In the genomic region with DNA sequence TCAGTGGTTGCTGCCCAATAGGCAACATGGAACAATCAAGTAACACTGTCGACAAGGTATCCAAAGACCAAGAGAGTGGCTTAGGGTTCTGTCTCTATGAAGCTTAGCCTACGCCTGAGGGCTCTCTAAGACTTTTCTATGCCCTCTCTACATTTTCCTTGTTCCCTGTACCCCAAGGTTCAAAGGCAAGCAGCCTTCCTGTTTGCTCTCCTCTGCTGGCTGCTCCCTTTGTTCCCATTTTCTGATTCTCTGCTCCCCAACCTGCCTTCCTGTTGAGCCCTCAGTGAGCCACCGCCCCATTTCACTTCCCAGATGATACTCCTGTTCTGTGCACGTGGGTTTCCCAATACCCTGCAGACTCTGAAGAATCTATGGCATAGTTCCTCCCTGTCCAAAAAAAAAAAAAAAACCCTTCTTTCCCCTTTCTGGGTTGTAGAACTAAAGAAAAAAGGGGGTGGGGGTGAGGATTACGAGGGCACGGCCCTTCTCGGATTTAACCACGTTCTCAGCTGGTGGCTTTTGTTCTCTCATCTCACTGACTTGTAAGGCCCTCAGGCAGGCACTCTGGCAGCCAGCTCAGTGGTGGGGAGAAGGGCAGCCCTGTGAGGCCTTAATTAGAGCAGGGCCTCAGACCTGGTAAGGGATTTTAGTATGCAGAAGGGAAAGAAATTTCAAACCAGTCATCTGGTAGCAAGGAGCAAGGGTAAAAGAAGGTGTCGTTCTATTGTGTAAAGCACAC, we compare ENCODE assay signal across 8 mouse cellular contexts. TPM values are rescaled to one million over a fixed set of nuclear protein-coding genes. Genes with fewer than 3 reads are reported as not detected.
DNase-seq lines count a peak whose midpoint lies in the region; ATAC-seq and TF ChIP-seq lines count a peak whose summit lies in the region.

No protein-coding gene starts in this region.

- H3K27ac ChIP-seq in layer of hippocampus, adult 2 months, result peak overlapping the region; percentile 89
- H3K27ac ChIP-seq in hindbrain, embryonic 14.5 days, result peak overlapping the region; percentile 80
- peak overlapping the region; percentile 25; the same call in 1 of the 2 replicates for H3K27ac ChIP-seq in olfactory bulb, adult 2 months (ENCODE audit: insufficient read depth, low read depth, low read length)

- ATAC-seq in hindbrain, embryonic 14.5 days (ENCODE audit: low FRiP score), result peak; percentile 52; the same call in 1 of the 2 replicates

- H3K4me3 ChIP-seq in layer of hippocampus, adult 2 months, result peak overlapping the region; percentile 11; the same call in 1 of the 2 replicates
- H3K4me3 ChIP-seq in hindbrain, embryonic 14.5 days (replicated peaks; ENCODE audit: low read length), result no peak overlapping the region
- no peak overlapping the region for H3K4me3 ChIP-seq in olfactory bulb, adult 2 months (ENCODE audit: insufficient read depth, low read depth, low read length)

- H3K9me3 ChIP-seq in hindbrain, embryonic 14.5 days (ENCODE audit: control insufficient read depth, low read length), result no peaks in the 10 kb centered on the region

- no peak for TF ChIP-seq CTCF in layer of hippocampus, adult 2 months (conservative IDR thresholded peaks at IDR 0.05)
- TF ChIP-seq CTCF in olfactory bulb, adult 2 months (IDR thresholded peaks at IDR 0.05; ENCODE audit: insufficient read depth, low read depth, low read length), result no peak

- H3K4me1 ChIP-seq in hindbrain, embryonic 14.5 days (replicated peaks; ENCODE audit: control insufficient read depth, insufficient read depth, low read length), result peaks cover 43% of the 10 kb centered on the region
- H3K4me1 ChIP-seq in olfactory bulb, adult 2 months (ENCODE audit: control insufficient read depth, insufficient read depth, low read length), result peaks cover 25% of the 10 kb centered on the region

- DNase-seq in layer of hippocampus, adult 2 months (ENCODE audit: low spot score in 2 of 2), result no peak
- no peak for DNase-seq in layer of hippocampus, adult 18-20 months (ENCODE audit: low spot score in 2 of 2)
- peak; percentile 70 for DNase-seq in embryo, embryonic 11 days
- no peak for DNase-seq in hindbrain, embryonic 14.5 days (ENCODE audit: low spot score)
- DNase-seq in heart, adult 9 months (ENCODE audit: low spot score in 2 of 2), result no peak
- DNase-seq in left cerebral cortex, adult 18-20 months (ENCODE audit: low spot score in 2 of 2), result no peak
- DNase-seq in yolk sac, embryonic 10.5 days (ENCODE audit: low spot score), result no peak

- no peaks in the 10 kb centered on the region for H3K36me3 ChIP-seq in hindbrain, embryonic 14.5 days (replicated peaks; ENCODE audit: control insufficient read depth, insufficient read depth)

- no peaks in the 10 kb centered on the region for H3K27me3 ChIP-seq in hindbrain, embryonic 14.5 days (ENCODE audit: control insufficient read depth, insufficient read depth, low read length)

- 17% methylated on average over 9 of the region's 9 CpGs for WGBS in hindbrain, embryonic 14.5 days
- WGBS in olfactory bulb, adult 2 months, result 34% methylated on average over 9 of the region's 9 CpGs

- TF ChIP-seq POLR2A in olfactory bulb, adult 2 months (IDR thresholded peaks at IDR 0.05; ENCODE audit: insufficient read depth, low read depth, low read length), result no peak

- peak overlapping the region; percentile 45 for H3K4me2 ChIP-seq in hindbrain, embryonic 14.5 days (replicated peaks)

- H3K9ac ChIP-seq in hindbrain, embryonic 14.5 days, result peak overlapping the region; percentile 47

RNA-seq across cellular contexts. Expression of a gene that starts 26.9 kb away (rescaled TPM):
- total RNA-seq in layer of hippocampus, adult 2 months (2021), result 10 to 100 TPM; 57.9 to 65.3 TPM
- total RNA-seq in layer of hippocampus, adult 18-20 months (2021), result 10 to 100 TPM; 65.0 to 65.8 TPM
- 46.9 and 52.2 TPM in 2 replicates for polyA plus RNA-seq in hindbrain, embryonic 14.5 days (2014; fragmentation: Nextera tagmentation; extraction: Ambion mirVana)
- polyA plus RNA-seq in olfactory bulb, adult 2 months (2012; ENCODE audit: insufficient read depth, insufficient read length, low replicate concordance, missing spikeins), result 74.3 TPM in 1 of 2 replicates, not detected in the other
- total RNA-seq in left cerebral cortex, adult 18-20 months (2021), result 10 to 100 TPM; 65.0 to 70.1 TPM

Comparison
In these comparisons a context has a peak if more than half of its experiments do, and no peak if none do; other contexts are left out.
1. H3K27ac ChIP-seq: peak in every context shown above with its lines; median percentile 89 in layer of hippocampus, adult 2 months; 80 in hindbrain, embryonic 14.5 days; 25 in olfactory bulb, adult 2 months.